Mouse (Mus musculus): ENCODE measurements around the gene 1700012P22Rik.

1700012P22Rik gene

DNA sequence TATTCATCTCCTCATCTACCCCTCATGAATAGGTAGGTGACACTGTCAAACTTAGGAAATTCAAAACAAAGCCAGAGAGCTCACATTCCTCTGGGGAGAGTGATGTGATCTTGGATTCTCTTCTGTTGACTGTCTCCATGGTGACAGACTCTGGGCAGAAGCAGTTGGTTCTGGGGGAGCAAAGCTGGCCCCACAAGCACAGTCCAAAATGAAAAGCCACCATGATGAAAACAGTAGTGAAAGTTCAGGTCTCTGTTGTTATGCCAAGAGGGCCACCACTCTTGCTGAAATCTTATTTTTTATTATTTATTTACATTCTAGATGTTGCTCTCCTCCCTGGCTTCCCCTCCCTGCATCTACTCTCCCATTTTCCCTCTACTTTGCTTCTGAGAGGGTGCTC is at the start of gene 1700012P22Rik:
Gene 1700012P22Rik, minus strand, starts transcription at position 101 of the 400 bp plus-strand sequence.
- no peak for DNase-seq (ENCODE audit: low spot score in 2 of 2)

DNA sequence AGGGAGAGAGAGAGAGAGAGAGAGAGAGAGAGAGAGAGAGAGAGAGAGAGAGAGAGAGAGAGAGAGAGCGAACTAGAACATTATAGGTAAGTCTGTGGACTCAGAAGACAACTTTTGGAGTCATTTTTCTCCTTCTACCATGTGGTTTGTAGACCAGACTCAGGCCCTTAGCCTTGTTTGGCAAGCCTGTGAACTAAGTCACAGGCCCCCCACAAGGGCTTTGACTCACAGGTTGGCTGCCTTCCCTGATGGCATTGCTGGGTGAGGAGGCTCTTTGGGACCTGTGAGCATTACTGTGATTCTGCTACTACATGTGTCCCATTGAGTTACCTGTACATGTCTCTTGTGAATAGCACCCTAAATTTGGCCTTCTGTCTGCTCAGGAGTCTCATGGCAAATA is 29.5 kb upstream of the 1700012P22Rik start:
- no peak for DNase-seq (ENCODE audit: low spot score in 2 of 2)

DNA sequence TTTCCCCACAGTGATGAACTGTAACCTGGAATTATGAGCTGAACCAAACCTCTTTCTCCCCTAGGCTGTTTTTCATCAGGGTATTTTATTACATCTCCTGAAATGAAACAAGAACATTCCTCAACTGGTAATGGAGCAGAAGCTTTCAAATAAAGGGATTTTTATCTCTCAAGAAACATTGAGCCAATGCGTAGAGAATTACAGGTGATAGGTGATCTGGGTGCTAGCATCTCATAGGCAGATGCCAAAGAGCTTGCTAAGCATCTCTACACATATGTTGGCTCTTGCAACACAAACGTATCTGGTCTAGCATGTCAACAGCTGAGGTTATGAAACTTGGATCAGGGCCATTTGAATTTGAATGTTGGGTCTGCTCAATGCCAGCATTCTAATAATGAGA is 26.6 kb upstream of the 1700012P22Rik start:
- no peak for DNase-seq (ENCODE audit: low spot score in 2 of 2)

DNA sequence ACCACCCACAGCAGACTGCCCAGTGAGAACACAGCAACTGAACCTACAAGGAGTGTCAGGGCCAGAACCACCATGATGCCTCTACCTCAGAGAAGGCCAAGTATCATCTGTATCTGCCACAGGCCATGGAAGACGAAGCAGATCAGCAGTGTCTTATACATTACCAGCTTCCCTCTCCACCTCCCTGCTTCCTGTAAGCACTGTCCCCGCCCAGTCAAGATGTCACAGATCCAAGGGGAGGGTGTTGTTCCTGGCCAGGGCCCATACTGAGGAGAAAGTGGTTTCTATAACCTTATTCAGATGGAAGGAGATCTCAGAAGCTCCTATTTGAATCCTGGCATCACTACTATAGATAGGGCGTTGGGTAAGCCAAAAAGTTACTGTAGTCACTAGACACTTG is 25.1 kb upstream of the 1700012P22Rik start, which contains the start of gene Aadacl3:
Gene Aadacl3, minus strand, starts transcription at position 101 of the 400 bp plus-strand sequence.
- no peak for DNase-seq (ENCODE audit: low spot score in 2 of 2)

DNA sequence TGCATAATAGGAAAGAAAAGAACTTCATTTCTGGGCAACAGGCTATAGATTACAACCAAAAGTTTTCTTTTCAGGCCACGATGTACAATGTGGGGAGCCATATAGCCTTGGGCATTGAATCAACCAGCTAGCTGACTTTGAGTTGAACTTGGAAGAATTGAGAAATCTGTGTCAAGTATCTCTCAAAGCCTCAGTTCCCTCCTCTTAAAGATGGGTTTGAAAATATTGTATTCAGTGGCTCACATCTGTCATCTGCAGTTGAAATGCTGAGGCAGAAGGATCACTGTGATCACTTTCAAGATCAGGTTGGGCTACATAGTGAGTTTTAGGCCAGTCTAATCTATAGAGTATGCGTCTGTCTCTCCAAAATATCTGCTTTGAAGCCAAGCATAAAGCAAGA is 14.6 kb upstream of the 1700012P22Rik start, which contains the start of gene Gm9944:
Gene Gm9944, minus strand, starts transcription at position 101 of the 400 bp plus-strand sequence.
- no peak for DNase-seq (ENCODE audit: low spot score in 2 of 2)

DNA sequence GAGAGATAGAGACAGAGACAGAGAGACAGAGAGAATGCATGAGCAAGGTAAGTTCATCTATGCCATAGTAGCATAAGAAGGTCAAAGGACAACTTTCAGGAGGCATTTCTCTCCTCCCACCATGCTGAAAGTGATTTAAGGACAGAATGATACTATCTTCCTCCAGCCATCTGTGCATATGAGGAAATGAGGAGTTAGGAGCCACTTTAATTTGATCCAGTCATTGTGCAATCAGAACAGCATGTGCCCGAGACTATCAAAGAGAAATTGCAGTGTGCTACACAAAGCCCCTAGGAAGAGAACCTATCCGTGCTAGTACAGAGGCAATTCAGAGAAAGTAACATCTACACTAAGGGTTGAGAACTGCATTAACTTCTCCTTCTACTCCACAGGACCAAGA is 10.0 kb upstream of the 1700012P22Rik start:
- no peak for DNase-seq (ENCODE audit: low spot score in 2 of 2)

DNA sequence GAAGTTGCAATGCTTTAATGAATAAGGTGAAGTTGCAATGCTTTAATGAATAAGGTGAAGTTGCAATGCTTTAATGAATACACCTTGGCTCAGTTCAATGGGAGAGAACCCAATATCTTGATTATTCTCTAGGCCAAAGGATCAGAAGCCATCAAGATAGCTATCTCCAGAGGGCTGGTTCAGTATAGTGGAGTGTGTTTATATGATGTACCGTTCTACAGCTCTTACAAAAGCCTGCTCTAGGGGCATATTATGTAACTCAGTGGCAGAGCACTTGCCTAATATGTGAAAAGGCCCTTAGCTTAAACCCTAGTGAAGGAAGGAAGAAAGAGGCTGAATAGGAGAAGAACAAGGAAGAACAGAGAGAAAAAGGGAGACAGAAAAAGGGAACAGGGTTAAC is 3.0 kb upstream of the 1700012P22Rik start:
- DNase-seq (ENCODE audit: low spot score in 2 of 2): no peak

DNA sequence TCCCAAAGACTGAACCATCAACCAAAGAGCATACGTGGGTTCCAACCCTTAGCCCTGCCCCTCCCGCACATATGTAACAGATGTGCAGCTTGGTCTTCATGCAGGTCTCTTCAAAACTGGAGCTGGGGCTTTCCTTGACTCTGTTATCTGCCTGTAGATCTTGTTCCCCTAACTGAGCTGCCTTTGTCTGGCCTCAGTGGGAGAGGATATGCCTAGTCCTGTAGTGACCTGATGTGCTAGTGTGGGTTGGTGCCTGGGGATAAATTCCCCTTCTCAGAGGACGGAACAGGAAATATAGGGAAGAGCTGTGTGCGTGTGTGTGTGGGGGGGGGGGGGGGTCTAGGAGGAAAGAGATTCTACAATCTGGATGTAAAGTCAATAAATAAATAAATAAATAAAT is 2.5 kb upstream of the 1700012P22Rik start:
- DNase-seq (ENCODE audit: low spot score in 2 of 2): no peak

DNA sequence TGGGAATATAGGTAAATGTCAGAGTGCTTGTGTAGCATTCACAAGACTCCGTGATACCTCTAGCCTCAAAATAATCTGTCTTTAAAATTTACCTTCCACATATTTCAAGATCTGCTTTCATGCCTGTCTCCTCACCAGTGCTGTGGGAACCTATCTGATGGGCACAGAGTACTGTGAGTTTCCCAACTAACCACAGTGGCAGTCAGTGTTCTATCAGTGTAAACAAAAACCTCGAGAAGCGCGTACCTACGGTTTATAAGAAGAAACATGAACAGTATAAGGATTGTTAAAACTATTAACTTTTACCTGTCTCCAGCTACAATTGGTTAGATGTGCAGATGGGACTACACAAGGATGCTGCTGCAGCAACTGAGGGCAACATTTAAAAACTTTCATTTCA is 5.4 kb downstream of the 1700012P22Rik start:
- no peak for DNase-seq (ENCODE audit: low spot score in 2 of 2)

DNA sequence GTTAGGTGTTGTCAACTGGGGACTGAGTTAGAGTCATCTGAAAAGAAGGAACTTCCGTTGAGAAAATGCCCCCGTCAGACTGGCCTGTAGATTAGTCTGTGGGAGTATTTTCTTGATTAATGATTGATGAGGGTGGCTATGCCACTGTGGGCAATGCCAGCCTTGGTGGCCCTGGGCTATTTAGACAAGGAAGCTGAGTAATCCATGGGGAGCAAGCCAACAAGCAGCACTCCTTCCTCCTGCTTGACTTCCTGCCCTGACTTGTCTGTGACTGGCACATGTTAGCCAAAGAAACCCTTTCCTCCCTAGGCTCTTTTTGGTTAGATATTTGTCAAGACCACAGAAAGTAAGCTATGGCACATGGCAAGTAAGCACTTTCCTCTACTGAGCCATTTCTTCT is 7.8 kb downstream of the 1700012P22Rik start:
- DNase-seq (ENCODE audit: low spot score in 2 of 2): no peak

DNA sequence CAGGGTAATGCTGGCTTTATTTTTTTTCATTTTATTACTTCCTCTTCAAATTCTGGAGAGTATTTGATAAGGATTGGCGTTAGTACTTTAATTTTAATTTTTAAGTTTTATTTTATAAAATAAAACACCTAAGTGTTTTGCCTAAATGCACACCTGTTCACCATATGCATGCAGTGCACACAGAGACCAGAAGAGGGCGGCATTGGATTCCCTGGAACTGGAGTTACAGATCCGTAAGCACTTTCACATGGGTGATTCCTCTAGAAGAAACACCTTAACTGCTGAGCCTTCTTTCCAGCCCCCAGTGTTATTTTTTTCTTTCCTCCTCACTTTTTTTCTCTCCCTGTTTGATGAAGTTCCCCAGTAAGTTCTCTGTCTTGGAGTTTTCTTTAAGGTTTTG is 9.7 kb downstream of the 1700012P22Rik start:
- DNase-seq (ENCODE audit: low spot score in 2 of 2): peak in 1 of 2 experiments; percentile 1

DNA sequence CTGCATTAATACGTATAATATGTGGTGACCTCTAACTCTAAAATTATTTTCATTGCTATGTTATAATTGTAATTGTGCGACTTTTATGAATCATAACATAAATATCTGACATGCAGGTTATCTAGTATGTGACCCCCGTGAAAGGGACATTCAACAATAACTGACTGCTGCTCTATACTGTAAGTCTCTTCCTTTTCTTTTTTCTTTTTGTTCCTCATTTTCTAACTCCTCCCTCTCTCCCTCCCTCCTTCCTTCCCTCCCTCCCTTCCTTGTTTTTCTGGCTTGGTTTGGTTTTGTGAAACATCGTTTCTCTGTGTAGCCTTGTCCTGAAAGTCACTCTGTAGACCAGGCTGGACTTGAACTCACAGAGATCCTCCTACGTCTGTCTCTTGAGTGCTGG is 14.0 kb downstream of the 1700012P22Rik start:
- no peak for DNase-seq (ENCODE audit: low spot score in 2 of 2)

DNA sequence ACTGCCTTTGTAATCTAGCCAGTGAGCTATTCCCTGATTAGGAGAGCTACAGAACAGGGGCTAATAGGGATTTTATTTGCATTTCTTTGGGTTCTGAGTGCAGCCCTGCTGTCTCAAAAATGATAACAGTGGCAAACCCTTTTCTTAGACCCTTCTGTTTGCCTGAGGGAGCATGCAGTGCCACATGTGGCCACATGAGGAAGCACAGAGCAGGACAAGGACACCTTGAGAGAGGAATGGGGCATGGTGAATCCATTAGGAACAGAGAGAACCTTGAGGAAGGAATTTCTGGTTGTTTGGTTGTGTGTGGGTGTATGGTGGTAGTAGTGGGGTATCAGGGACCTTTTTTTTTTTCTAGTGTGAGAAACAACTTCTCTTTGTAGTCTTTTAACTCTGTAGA is 17.9 kb downstream of the 1700012P22Rik start:
- no peak for DNase-seq (ENCODE audit: low spot score in 2 of 2)

DNA sequence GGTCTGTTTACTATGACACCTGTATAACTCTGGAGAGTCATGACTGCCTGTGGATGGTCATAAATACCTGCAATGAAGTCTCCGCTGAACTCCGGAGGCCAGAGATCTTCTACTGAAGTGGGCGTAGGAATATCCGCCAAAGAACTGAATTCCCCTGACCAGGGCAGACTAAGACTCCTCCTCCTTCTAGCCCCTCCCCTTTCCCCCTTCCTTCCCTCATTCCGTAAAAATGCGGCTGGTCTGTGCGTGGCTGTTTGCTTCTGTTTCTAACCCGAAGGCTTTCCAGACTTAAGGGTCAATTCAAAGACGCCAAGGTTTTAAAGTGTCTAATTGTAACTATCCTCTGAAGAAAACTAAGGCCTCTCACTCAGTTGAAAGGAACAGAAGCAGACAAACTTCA is 30.3 kb downstream of the 1700012P22Rik start, which contains the start of gene Pramef12:
Gene Pramef12, minus strand, starts transcription at position 175 of the 400 bp plus-strand sequence.
- no peak for DNase-seq (ENCODE audit: low spot score in 2 of 2)

DNA sequence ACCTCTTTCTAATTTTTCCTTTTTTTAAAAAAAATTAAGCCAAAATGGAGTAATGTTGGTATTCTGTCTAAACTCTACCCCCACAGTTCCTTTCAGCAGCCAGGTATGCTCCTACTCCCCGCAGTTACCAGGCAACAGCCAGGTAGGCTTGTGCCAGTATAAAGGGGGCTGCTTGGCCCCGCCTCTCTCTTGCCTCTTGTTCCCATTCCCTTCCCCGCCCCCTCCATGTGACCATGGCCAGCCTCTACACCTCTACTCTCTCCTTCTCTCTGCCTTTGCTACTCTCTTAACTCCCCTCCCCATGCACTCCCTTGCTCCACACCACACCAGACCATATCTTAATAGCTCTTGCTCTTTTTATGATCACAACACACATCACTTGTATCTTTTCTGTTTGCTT is 32.3 kb downstream of the 1700012P22Rik start:
- DNase-seq (ENCODE audit: low spot score in 2 of 2): no peak

DNA sequence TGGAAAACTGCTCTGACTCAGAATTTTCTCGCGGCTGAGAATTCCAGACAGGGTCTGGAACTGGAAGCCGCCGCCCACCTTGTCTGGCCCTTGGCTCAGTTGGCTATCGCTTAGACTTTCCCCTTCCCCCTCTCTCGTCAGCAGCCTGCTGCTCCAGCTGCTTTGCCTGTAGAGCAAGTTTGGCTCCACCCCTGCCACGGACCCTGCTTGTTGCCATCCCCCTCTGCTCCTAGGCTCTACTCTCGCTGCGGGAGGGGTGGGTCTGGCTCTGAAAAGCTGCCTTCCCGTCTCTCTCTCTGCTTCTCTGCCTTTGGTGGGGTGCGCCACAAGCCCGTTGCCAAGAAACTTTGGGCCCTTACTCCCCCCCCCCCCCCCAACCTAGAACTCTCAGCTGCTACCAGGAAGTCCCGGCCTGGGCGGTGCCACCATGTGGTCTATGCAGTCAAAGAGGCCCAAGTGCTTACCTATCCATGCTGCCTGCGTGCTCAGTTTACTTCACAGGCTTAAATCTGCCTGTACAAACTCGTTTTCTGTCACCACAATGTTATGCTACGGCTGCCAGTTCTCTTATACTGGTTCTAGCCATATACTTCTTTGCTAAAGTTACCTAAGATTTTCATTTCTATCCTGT is 34.0 kb downstream of the 1700012P22Rik start:
- no peak for DNase-seq (ENCODE audit: low spot score in 2 of 2)

DNA sequence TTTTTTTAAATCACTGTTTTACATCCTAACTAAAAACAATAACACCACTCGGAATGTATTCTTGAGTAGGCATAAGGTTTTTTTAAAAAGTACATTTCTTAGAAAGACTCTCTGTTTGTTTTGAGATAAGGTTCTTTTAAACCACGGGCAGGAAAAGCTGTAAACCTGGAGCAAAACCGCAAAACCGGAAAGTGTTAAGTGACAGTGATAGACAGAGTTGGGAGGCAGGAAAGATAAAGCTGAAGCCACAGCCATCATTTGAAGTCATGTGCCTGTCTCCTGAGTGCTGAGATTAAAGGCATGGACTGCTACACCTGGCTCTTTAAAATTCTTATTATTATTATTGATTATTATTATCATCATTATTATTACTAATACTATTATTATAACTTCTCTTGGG is 35.9 kb downstream of the 1700012P22Rik start:
- DNase-seq (ENCODE audit: low spot score in 2 of 2): no peak

DNA sequence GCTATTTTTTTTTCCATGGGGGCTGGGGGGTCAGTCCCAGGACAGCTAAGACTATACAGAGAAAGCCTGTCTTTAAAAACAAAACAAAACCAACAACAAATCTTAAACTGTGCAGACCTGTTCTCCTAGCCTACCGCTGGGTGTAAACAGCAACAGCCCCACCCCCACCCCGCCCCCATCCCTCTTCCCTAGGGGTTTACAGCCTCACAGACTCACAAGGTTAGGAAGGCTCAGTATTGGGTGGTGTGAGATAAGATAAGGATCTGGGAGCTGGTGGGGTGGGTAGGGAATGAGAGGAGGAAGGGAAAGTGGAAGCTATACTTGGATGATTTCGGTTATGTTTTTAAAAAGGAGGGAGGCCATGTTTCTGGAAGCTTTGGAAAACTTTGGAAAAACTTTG is 42.3 kb downstream of the 1700012P22Rik start:
- DNase-seq (ENCODE audit: low spot score in 2 of 2): no peak

DNA sequence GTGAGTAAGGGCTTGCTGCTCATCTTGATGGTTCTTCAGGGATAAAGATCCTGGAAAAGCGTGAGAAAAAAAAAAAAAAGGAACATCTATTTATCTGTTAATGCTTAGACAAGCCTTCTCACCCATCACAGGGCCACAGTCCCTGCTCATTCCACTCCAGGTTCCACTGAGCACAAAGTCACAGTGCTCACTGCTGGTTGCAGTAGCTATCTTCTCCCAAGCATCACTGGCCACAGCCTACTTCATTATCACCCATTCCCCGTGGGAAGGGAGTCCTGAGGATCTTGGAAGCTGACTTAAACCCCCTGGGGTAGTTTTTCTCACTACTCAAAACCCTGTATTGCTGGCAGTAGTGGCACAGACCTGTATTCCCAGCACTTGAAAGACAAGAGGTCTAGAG is 60.7 kb downstream of the 1700012P22Rik start, which contains the start of gene Pramef20:
Gene Pramef20, minus strand, starts transcription at position 23 of the 400 bp plus-strand sequence.
- no peak for DNase-seq (ENCODE audit: low spot score in 2 of 2)

Data from left cerebral cortex, adult 9 months (tissue).